Mouse (Mus musculus): ENCODE results near the gene Clec4d.

- TF ChIP-seq CTCF (IDR thresholded peaks at IDR 0.05; ENCODE audit: insufficient read depth, low read length) (no peak), POLR2A (IDR thresholded peaks at IDR 0.05; ENCODE audit: borderline replicate concordance, extremely low read depth, low read depth, low read length) (no peak)
Measured at GRCm38 (mm10) chr6:123260868-123261267, 1.0 kb upstream of the Clec4d start.

Data from lung, adult 2 months (tissue).